Mouse (Mus musculus) limb, embryonic 14.5 days (tissue): ENCODE data around the gene Frmpd2. TPM values are rescaled to one million over a fixed set of nuclear protein-coding genes. Genes with fewer than 3 reads are reported as not detected.

Experiments
- ATAC-seq: fragments of 200-750 bp; cut with Nextera tagmentation; 2 replicates; pipeline ENCODE4 v1.8.0; 2017; ENCODE audit warnings: low read depth, moderate number of reproducible peaks, moderate TSS enrichment; ENCODE audit not compliant: low FRiP score
- DNase-seq: peaks from one replicate; pipeline ENCODE4 v3.0.0-alpha.2; 2015; ENCODE audit warnings: low spot score
- H3K27ac ChIP-seq: fragments of 300-500 bp; sonication (generic); replicated peaks from 2 replicates; pipeline ENCODE4 v1.5.1; 2014; ENCODE audit warnings: low read depth, mild to moderate bottlenecking, low read length, moderate library complexity, mixed read lengths
- H3K27me3 ChIP-seq: fragments of 300-500 bp; sonication (generic); 2 replicates; pipeline ENCODE4 v1.6.1; 2014; ENCODE audit warnings: low read length, mixed read lengths; ENCODE audit not compliant: control insufficient read depth, insufficient read depth
- H3K36me3 ChIP-seq: fragments of 300-500 bp; sonication (generic); 2 replicates; pipeline ENCODE4 v1.6.1; 2014; ENCODE audit warnings: mild to moderate bottlenecking, low read length, moderate library complexity, mixed read lengths; ENCODE audit not compliant: control insufficient read depth, insufficient read depth
- H3K4me1 ChIP-seq: fragments of 300-500 bp; sonication (generic); 2 replicates; pipeline ENCODE4 v1.6.1; 2014; ENCODE audit warnings: antibody characterized with exemption, low read length, mixed read lengths; ENCODE audit not compliant: control insufficient read depth, insufficient read depth
- H3K4me2 ChIP-seq: fragments of 300-500 bp; sonication (generic); replicated peaks from 2 replicates; pipeline ENCODE4 v1.6.1; 2014; ENCODE audit warnings: low read depth, mild to moderate bottlenecking, low read length, moderate library complexity; ENCODE audit not compliant: severe bottlenecking
- H3K4me3 ChIP-seq: fragments of 300-500 bp; sonication (generic); replicated peaks from 2 replicates; pipeline ENCODE4 v1.5.1; 2014; ENCODE audit warnings: low read length
- H3K9ac ChIP-seq: fragments of 300-500 bp; sonication (generic); 2 replicates; pipeline ENCODE4 v1.6.1; 2014; ENCODE audit warnings: mild to moderate bottlenecking, low read depth, low read length, moderate library complexity; ENCODE audit not compliant: severe bottlenecking
- H3K9me3 ChIP-seq: fragments of 300-500 bp; sonication (generic); 2 replicates; pipeline ENCODE4 v1.6.1; 2016; ENCODE audit warnings: low read length; ENCODE audit not compliant: control insufficient read depth
- POLR2A ChIP-seq: fragments of 200-500 bp; IDR thresholded peaks from 2 replicates; pipeline ENCODE4 v1.8.0; 2012; ENCODE audit warnings: inconsistent platforms, mild to moderate bottlenecking, moderate library complexity, borderline replicate concordance; ENCODE audit not compliant: insufficient read depth, insufficient read length; ENCODE audit errors: extremely low read depth
- WGBS: fragments of 180-500 bp; shearing (Covaris S2); extraction: QIAGEN DNeasy Blood & Tissue Kit; methylation state at CpG from one replicate; pipeline ENCODE4 v1.1.7; 2014; 5-methylcytosine and 5-hydroxymethylcytosine counted together
- polyA plus RNA-seq, 2 experiments: library from polyadenylated mRNA; depleted of rRNA in 1 of 2; stranded (reverse) in 1 of 2; unstranded in 1 of 2; fragments of >200 nt; fragmentation: Nextera tagmentation in 1 of 2; extraction: Ambion mirVana in 1 of 2; gene quantifications; 2 replicates each; pipeline versions ENCODE4 v1.2.1 to v1.2.3; 2012 to 2014

Frmpd2 gene
- polyA plus RNA-seq, 2 experiments: 0.01 TPM; not detected in 1

DNA sequence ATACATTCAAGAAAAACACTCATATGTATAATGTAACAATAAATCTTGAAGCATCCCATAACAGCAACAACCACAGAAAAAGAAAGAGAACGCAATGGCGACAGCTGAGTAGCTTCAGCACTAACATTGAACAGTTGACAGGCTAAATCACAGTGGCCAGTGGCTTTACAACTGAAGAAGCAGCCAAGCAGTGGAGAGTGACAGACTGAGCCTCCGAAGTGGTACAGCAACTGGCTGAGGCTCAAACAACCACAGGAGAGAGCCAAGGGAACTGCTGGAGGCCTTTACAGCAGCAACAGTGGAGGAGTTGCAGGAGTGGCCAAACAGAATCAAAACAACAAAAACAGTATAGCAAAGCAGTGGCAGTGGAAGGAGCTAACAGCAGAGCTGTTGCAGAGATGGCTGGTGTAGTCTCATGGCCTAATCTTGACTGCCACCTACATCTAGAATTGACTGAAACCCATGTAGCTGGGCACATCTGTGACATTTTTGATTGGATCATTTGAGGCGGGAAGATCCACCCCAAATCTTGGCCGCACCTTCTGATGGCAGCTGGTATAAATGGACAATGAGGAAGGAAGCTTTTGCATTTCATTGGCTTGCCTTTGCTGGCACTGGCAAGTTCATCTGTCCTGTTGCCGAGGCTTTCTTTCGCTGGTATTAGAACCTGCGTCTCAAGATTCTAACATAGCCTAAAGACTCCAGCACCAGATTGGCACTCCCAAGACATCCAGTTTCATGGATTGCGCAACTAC lies 127.1 kb downstream of the Frmpd2 start:
- ATAC-seq: no peak
- no peak for DNase-seq
- H3K4me3 ChIP-seq: no peak overlapping the region
- H3K27ac ChIP-seq: no peak overlapping the region
- H3K4me1 ChIP-seq: no peaks in the 10 kb centered on the region
- no peaks in the 10 kb centered on the region for H3K36me3 ChIP-seq
- no peak for TF ChIP-seq POLR2A
- no peak overlapping the region for H3K4me2 ChIP-seq
- H3K9me3 ChIP-seq: no peaks in the 10 kb centered on the region
- WGBS: 94% methylated on average over 9 of the region's 9 CpGs
- no peak overlapping the region for H3K9ac ChIP-seq
- no peaks in the 10 kb centered on the region for H3K27me3 ChIP-seq

DNA sequence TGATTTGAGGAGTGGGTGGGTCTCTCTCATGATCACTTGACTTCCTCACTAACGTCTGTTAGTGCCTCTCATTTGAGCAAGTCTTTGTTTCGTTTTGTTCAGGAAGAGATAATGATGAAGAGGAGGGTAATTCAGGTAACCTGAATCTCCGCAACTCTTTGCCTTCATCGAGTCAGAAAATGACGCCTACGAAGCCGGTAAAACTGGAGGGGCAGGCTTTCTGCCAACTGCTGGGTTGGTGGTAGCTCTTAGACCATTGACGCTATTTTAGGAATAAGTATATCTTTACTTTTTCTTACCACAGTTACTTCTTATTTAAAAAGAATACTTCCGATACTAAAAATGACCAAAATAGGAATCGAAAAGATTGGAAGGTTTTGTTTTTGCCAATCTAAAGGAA lies 135.9 kb downstream of the Frmpd2 start:
- Histone ChIP-seq H3K4me3 (no peak overlapping the region), H3K27ac (no peak overlapping the region), H3K4me2 (no peak overlapping the region), H3K9me3 (no peaks in the 10 kb centered on the region), H3K9ac (no peak overlapping the region), H3K27me3 (no peaks in the 10 kb centered on the region), H3K4me1 (no peaks in the 10 kb centered on the region), H3K36me3 (no peaks in the 10 kb centered on the region)
- WGBS: 82% methylated on average over 10 of the region's 10 CpGs
- no peak for TF ChIP-seq POLR2A
- no peak for DNase-seq
- ATAC-seq: no peak

Other genes starting within 250 kb of the Frmpd2 start
- 33.8 and 36.4 TPM in 2 replicates for gene Mapk8, start 24.5 kb upstream of the Frmpd2 start, polyA plus RNA-seq (2012; rRNA removed)
- gene Mapk8, start 24.5 kb upstream of the Frmpd2 start, polyA plus RNA-seq (2014; fragmentation: Nextera tagmentation; extraction: Ambion mirVana): 16.5 and 16.7 TPM in 2 replicates
- gene Ptpn20, start 117.5 kb downstream of the Frmpd2 start, polyA plus RNA-seq (2012; rRNA removed): 0.27 and 0.36 TPM in 2 replicates
- 0.28 and 0.30 TPM in 2 replicates for gene Ptpn20, start 117.5 kb downstream of the Frmpd2 start, polyA plus RNA-seq (2014; fragmentation: Nextera tagmentation; extraction: Ambion mirVana)